Mouse (Mus musculus): ENCODE measurements around the gene Rpl41. TPM values are rescaled to one million over a fixed set of nuclear protein-coding genes. Genes with fewer than 3 reads are reported as not detected.

Rpl41 gene
- polyA plus RNA-seq, 1 experiment: 1,655 TPM

GRCm38 (mm10) chr10:128524732-128525662, 24.1 kb downstream of the Rpl41 start:
- WGBS: under 1% methylated on average over 58 of the region's 58 CpGs
- H3K4me3 ChIP-seq (ENCODE audit: low read depth, low read length): peak overlapping the region; percentile 81
- peaks cover 6% of the 10 kb centered on the region; the same call in 1 of the 2 replicates for H3K36me3 ChIP-seq (ENCODE audit: control insufficient read depth, insufficient read depth, low read length)
- H3K4me1 ChIP-seq (ENCODE audit: control insufficient read depth, insufficient read depth, insufficient read length, low read length): no peaks in the 10 kb centered on the region
- H3K27ac ChIP-seq (ENCODE audit: insufficient read depth, low read depth, low read length): peak overlapping the region; percentile 69
- H3K27me3 ChIP-seq (ENCODE audit: control insufficient read depth, insufficient read depth, low read length): no peaks in the 10 kb centered on the region
- TF ChIP-seq POLR2A (IDR thresholded peaks at IDR 0.05; ENCODE audit: low read depth, low read length): no peak; the same call in none of the 2 replicates
- no peak for TF ChIP-seq CTCF (IDR thresholded peaks at IDR 0.05; ENCODE audit: extremely low read depth, insufficient read length, insufficient replicate concordance, low read depth, low read length)

GRCm38 (mm10) chr10:128524111-128524731, 24.9 kb downstream of the Rpl41 start:
- Histone ChIP-seq H3K36me3 (ENCODE audit: control insufficient read depth, insufficient read depth, low read length) (peaks cover 6% of the 10 kb centered on the region; the same call in 1 of the 2 replicates), H3K27ac (ENCODE audit: insufficient read depth, low read depth, low read length) (peak overlapping the region; percentile 69), H3K27me3 (ENCODE audit: control insufficient read depth, insufficient read depth, low read length) (no peaks in the 10 kb centered on the region), H3K4me3 (ENCODE audit: low read depth, low read length) (peak overlapping the region; percentile 81), H3K4me1 (ENCODE audit: control insufficient read depth, insufficient read depth, insufficient read length, low read length) (no peaks in the 10 kb centered on the region)
- WGBS: 43% methylated on average over 11 of the region's 11 CpGs
- 0 out of 2 replicates have a peak, but pooled peaks have one; percentile 3 for TF ChIP-seq POLR2A (IDR thresholded peaks at IDR 0.05; ENCODE audit: low read depth, low read length)
- no peak for TF ChIP-seq CTCF (IDR thresholded peaks at IDR 0.05; ENCODE audit: extremely low read depth, insufficient read length, insufficient replicate concordance, low read depth, low read length)

GRCm38 (mm10) chr10:128522351-128522750, 26.8 kb downstream of the Rpl41 start:
- TF ChIP-seq CTCF (IDR thresholded peaks at IDR 0.05; ENCODE audit: extremely low read depth, insufficient read length, insufficient replicate concordance, low read depth, low read length): no peak
- no peak for TF ChIP-seq POLR2A (IDR thresholded peaks at IDR 0.05; ENCODE audit: low read depth, low read length)
- Histone ChIP-seq H3K4me3 (ENCODE audit: low read depth, low read length) (no peak overlapping the region), H3K27me3 (ENCODE audit: control insufficient read depth, insufficient read depth, low read length) (no peaks in the 10 kb centered on the region), H3K4me1 (ENCODE audit: control insufficient read depth, insufficient read depth, insufficient read length, low read length) (no peaks in the 10 kb centered on the region), H3K36me3 (ENCODE audit: control insufficient read depth, insufficient read depth, low read length) (peaks cover 14% of the 10 kb centered on the region), H3K27ac (ENCODE audit: insufficient read depth, low read depth, low read length) (no peak overlapping the region)
- 84% methylated on average over 6 of the region's 6 CpGs for WGBS

- no peaks in the 10 kb centered on the region for H3K27me3 ChIP-seq (ENCODE audit: control insufficient read depth, insufficient read depth, low read length)
These were observed 28.5 kb downstream of the Rpl41 start for GRCm38 (mm10) chr10:128520591-128520990.

GRCm38 (mm10) chr10:128518833-128519232, 30.3 kb downstream of the Rpl41 start:
- TF ChIP-seq POLR2A (IDR thresholded peaks at IDR 0.05; ENCODE audit: low read depth, low read length) (no peak), CTCF (IDR thresholded peaks at IDR 0.05; ENCODE audit: extremely low read depth, insufficient read length, insufficient replicate concordance, low read depth, low read length) (peak; percentile 27; the same call in 1 of the 2 replicates)
- Histone ChIP-seq H3K36me3 (ENCODE audit: control insufficient read depth, insufficient read depth, low read length) (peaks cover 30% of the 10 kb centered on the region), H3K4me1 (ENCODE audit: control insufficient read depth, insufficient read depth, insufficient read length, low read length) (no peaks in the 10 kb centered on the region), H3K27me3 (ENCODE audit: control insufficient read depth, insufficient read depth, low read length) (no peaks in the 10 kb centered on the region), H3K27ac (ENCODE audit: insufficient read depth, low read depth, low read length) (no peak overlapping the region), H3K4me3 (ENCODE audit: low read depth, low read length) (no peak overlapping the region)
- 76% methylated on average over 7 of the region's 7 CpGs for WGBS

More at GRCm38 (mm10) chr10:128520591-128520990, 28.5 kb downstream of the Rpl41 start:
- Histone ChIP-seq H3K27ac (ENCODE audit: insufficient read depth, low read depth, low read length) (no peak overlapping the region), H3K4me1 (ENCODE audit: control insufficient read depth, insufficient read depth, insufficient read length, low read length) (no peaks in the 10 kb centered on the region), H3K36me3 (ENCODE audit: control insufficient read depth, insufficient read depth, low read length) (peaks cover 24% of the 10 kb centered on the region), H3K4me3 (ENCODE audit: low read depth, low read length) (no peak overlapping the region)
- TF ChIP-seq CTCF (IDR thresholded peaks at IDR 0.05; ENCODE audit: extremely low read depth, insufficient read length, insufficient replicate concordance, low read depth, low read length): no peak
- TF ChIP-seq POLR2A (IDR thresholded peaks at IDR 0.05; ENCODE audit: low read depth, low read length): no peak
- WGBS: 91% methylated on average over 16 of the region's 16 CpGs

GRCm38 (mm10) chr10:128516677-128517076, 32.4 kb downstream of the Rpl41 start:
- H3K4me1 ChIP-seq (ENCODE audit: control insufficient read depth, insufficient read depth, insufficient read length, low read length): no peaks in the 10 kb centered on the region
- H3K27ac ChIP-seq (ENCODE audit: insufficient read depth, low read depth, low read length): no peak overlapping the region
- H3K4me3 ChIP-seq (ENCODE audit: low read depth, low read length): no peak overlapping the region
- WGBS: 67% methylated on average over 6 of the region's 6 CpGs
- no peak for TF ChIP-seq CTCF (IDR thresholded peaks at IDR 0.05; ENCODE audit: extremely low read depth, insufficient read length, insufficient replicate concordance, low read depth, low read length)
- TF ChIP-seq POLR2A (IDR thresholded peaks at IDR 0.05; ENCODE audit: low read depth, low read length): no peak
- peaks cover 40% of the 10 kb centered on the region for H3K36me3 ChIP-seq (ENCODE audit: control insufficient read depth, insufficient read depth, low read length)
- H3K27me3 ChIP-seq (ENCODE audit: control insufficient read depth, insufficient read depth, low read length): no peaks in the 10 kb centered on the region

GRCm38 (mm10) chr10:128516029-128516428, 33.1 kb downstream of the Rpl41 start:
- H3K36me3 ChIP-seq (ENCODE audit: control insufficient read depth, insufficient read depth, low read length): peaks cover 40% of the 10 kb centered on the region
- TF ChIP-seq POLR2A (IDR thresholded peaks at IDR 0.05; ENCODE audit: low read depth, low read length) (no peak), CTCF (IDR thresholded peaks at IDR 0.05; ENCODE audit: extremely low read depth, insufficient read length, insufficient replicate concordance, low read depth, low read length) (no peak)
- no peaks in the 10 kb centered on the region for H3K4me1 ChIP-seq (ENCODE audit: control insufficient read depth, insufficient read depth, insufficient read length, low read length)
- H3K27ac ChIP-seq (ENCODE audit: insufficient read depth, low read depth, low read length): no peak overlapping the region
- H3K27me3 ChIP-seq (ENCODE audit: control insufficient read depth, insufficient read depth, low read length): no peaks in the 10 kb centered on the region
- H3K4me3 ChIP-seq (ENCODE audit: low read depth, low read length): no peak overlapping the region
- WGBS: 60% methylated on average over 20 of the region's 20 CpGs

All from small intestine, adult 2 months (tissue).